Mouse (Mus musculus) heart, postnatal 25 days (tissue): ENCODE measurements at regions not wholly inside any gene's neighbourhood (a gene's known extent, or its start where the extent isn't known, plus 50 kb on each side); places are given as distances from the start of the nearest gene placed in this dataset.

Experiments
- DNase-seq: peaks from one replicate; pipeline ENCODE4 v3.0.0; 2022; ENCODE audit warnings: low spot score
- intact Hi-C: fragments of 180-260 bp; cut with DNase I; formaldehyde crosslinking; loops from one replicate; pipeline ENCODE4 v1.15.1; 2025

GRCm38 (mm10) chr9:61662055-61663028 is 252.0 kb downstream of the Rplp1 start:
- no peak for DNase-seq
- intact Hi-C loops: no loop called here

GRCm38 (mm10) chr9:61660191-61660590 is 254.2 kb downstream of the Rplp1 start:
- intact Hi-C loops: no loop called here
- no peak for DNase-seq

DNA sequence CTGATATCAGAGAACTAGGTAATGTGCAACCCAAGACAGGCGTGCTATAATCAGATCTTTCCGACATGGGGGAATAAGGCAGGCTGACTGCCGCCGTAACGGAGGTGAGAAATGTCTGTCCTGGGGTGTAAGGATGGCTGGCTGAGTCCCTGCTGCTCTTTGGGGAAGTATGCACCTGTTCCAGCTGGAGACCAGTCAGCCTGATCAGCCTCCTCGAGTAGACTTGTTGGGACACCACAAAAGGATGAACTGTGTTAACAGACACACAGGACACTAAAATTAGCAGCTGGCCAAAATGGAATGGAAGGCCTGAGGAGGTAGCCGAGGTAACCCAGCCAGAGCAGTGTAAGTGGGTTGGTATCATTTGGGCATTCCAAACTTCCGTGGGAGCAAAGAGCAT is 256.3 kb downstream of the Rplp1 start:
- intact Hi-C loops: loop anchor here (5.0 kb wide), 1 partner anchor 321 kb away; no protein-coding TSS in a partner anchor
- DNase-seq: no peak

- peak; percentile 83 for DNase-seq
- intact Hi-C loops: loop anchor here (5.0 kb wide), 1 partner anchor 318 kb away; no protein-coding TSS in a partner anchor
Observed at GRCm38 (mm10) chr9:61655433-61655981, 258.8 kb downstream of the Rplp1 start.

GRCm38 (mm10) chr9:61645661-61646425 is 268.5 kb downstream of the Rplp1 start:
- intact Hi-C loops: loop anchor here (5.0 kb wide), 1 partner anchor 51 kb away; no protein-coding TSS in a partner anchor
- no peak for DNase-seq

GRCm38 (mm10) chr9:61640739-61641138 is 268.6 kb downstream of the Tle3 start:
- intact Hi-C loops: no loop called here
- DNase-seq: peak; percentile 10

DNA sequence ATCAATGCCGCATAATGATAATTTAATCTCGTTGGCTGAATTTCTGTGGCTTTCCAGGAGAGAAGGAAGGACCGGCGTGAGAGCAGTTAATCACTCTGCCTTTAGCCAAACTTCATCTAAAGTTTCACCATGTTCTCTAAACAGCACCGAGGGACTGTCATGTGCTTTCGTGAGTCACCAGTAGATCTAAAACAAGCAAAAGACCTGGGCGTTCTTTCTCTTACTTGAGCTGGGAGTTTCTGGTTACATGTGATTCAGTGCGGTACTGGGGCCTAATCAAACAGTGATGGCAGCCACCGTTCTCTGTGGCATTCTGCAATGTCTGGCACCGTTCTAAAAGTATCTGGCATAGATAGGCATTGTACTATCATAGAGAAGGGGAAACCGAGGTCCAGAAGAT is 266.7 kb downstream of the Tle3 start:
- DNase-seq: no peak
- intact Hi-C loops: no loop called here

DNA sequence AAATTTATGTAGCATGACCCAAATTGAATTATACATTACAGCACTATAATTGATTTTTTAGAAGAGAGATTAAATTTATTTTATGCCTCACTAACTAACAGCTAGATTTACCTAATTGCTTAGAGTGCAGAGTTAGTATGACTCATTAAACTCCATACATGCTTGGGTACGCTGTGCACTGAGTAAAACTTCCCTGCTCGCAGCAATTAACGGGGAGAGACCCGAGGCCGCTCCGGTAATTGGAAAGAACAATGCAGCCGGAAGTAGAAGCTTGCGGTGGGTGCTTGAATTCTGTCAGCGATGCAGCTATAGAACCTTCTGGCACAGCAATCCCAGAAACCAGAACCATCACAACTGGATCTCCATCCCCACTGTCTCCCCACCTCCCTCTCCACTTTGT is 261.8 kb downstream of the Tle3 start:
- intact Hi-C loops: no loop called here
- DNase-seq: no peak

DNA sequence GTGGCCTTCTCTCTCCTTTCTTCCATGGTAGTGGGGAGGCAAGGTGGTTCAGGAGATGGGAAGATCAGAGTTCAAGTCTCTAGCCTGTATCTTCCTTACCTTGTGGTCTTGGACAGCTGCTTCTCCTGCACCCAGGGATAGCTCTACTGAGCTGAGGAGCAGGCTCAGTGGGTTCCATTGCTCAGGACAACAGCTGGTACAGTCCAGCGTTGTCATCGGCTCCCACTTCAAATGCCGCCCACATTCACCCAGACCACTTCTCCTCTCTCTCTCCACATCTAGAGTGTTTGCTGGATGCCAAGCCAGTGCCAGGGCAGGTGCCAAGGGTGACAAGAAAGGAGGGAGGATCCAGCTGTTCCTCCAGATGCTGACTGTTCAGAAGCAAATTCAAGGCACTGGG is 260.4 kb downstream of the Tle3 start:
- DNase-seq: no peak
- intact Hi-C loops: no loop called here

DNA sequence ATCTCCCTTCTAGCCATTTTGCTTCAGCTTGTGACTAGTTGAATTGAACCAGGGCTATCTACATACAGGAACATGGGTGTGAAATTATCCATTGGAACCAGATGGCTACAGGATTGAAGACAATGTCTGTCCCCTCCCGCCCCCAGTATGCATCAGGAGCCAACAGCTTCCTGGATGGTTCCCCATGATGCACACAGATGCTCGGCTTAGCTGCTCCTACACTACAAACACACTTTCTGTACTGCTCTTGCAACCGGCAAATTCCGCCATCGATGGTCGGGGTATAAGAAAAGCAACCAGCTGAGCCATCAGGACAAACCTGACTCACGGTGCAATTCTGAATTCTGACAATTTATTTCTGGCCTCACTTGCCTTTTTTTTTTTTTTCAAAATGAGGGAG is 258.9 kb downstream of the Tle3 start:
- intact Hi-C loops: no loop called here

DNA sequence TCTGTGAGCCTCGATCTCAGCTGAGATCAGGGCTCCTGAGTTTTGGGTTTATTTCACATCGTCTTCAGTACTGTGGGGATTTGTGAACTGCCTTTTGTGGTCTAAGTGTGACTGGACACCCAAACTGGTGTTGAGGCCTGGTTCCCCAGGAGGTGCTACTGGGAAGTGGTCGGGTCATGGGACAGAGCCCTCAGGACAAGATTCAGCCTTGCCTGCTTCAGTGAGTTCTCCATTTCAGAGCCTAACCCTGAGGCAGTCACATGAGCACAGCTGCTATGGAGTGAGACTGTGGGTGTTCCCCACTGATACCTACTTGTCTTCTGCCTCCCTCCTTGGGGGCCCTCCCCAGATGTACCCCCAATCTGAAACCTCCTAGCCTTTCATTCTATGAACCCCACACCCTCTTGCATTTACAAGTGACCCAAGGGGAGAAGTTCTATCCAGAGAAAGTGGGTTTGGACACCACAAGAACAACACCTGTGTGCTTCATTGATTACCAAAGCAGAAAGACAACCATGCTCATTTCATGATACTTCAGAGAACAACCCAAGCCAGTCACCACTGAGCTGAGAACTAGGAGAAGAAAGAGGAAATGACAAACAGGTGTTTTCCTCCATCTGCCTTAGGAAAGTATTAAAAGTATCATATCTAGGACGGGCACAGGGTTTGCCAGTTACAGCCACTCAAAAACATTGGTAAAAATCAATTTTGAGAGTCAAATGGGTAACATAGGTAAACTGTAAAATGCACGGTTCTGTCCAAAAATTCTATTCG is 255.8 kb downstream of the Tle3 start:
- intact Hi-C loops: no loop called here

More for the DNA sequence above, 258.9 kb downstream of the Tle3 start:
- no peak for DNase-seq

DNA sequence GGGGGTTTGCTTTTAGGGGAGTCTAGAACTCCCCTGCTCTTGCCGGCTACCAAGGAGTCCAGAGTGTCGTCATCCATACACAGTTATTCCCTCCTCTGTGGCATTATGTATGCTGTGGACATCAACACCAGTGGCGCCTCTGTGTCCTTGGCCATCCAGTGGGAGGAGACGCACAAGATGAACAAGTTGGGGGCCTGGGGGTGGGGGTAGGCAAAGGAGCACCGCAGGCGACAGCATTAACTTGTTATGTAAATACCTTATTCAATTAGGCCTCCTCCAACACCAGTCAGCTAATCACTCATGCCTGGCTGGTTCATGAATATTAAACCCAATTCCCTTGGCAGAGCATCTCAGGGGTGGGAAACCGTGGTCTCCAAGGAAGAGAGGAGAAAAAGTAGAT is 250.8 kb downstream of the Tle3 start:
- intact Hi-C loops: no loop called here

More for the DNA sequence above, 255.8 kb downstream of the Tle3 start:
- DNase-seq: no peak

GRCm38 (mm10) chr9:61621939-61622338 is 249.8 kb downstream of the Tle3 start:
- no peak for DNase-seq
- intact Hi-C loops: no loop called here

More for the DNA sequence above, 250.8 kb downstream of the Tle3 start:
- no peak for DNase-seq

GRCm38 (mm10) chr9:61620786-61621185 is 248.6 kb downstream of the Tle3 start:
- intact Hi-C loops: no loop called here
- no peak for DNase-seq

GRCm38 (mm10) chr9:61620105-61620504 is 247.9 kb downstream of the Tle3 start:
- no peak for DNase-seq

DNA sequence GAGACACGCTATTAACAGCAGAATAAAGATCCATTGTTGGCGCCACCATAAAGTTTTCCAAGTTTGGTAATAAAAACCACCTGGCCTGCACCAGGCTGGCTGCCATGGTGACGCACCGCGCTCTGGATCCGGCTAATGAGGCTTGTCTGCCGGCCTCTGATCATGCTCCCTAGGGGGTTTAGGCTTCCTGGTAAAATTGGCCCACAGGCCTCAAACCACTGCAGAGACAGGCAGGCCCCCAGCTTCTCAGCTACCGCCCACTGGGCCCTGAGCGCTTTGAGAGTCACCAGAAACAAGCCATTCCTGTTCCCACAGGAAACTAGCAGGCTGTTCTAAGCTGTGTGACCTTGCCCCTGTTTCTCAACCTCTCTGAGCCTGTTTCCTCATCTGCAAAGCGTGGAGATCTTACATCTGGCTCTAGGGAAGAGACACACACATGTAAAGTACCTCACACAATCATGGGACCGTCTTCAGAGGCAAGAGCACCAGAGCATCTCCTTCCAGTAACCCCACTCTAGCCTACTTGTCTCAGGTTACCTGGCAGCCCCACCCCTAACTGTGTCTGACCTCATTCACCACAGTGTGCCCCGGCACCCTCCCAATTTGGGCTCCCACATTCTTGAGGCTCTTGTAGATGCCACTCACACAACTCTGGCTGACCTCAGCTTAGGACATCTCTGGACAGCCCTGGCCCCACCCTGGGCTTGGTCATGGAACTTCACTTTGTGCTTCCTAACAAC is 246.5 kb downstream of the Tle3 start:
- intact Hi-C loops: no loop called here
- peak; percentile 66 for DNase-seq

More at GRCm38 (mm10) chr9:61620105-61620504, 247.9 kb downstream of the Tle3 start:
- intact Hi-C loops: no loop called here

GRCm38 (mm10) chr9:61617979-61618378 is 245.8 kb downstream of the Tle3 start:
- intact Hi-C loops: no loop called here
- no peak for DNase-seq

DNA sequence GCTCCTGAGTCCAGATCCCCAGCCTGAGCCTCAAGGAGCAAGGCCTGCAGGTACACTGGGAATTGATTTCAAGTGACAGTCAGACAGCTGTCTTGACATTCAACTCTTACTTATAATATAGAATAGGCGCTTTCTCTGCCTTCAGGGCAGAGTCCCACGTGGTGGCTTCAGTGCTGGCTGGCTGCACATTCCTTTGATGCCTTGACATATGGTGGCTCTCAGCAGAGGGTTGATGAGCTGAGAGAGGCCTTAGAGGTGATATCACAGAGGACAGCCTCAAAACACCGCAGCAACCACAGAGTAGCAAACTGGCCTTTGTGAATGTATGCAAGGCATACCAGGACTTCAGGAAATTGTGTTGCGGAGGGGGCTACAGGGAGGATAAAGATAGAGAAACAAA is 243.4 kb downstream of the Tle3 start:
- DNase-seq: no peak
- intact Hi-C loops: no loop called here

GRCm38 (mm10) chr9:61607576-61607975 is 235.4 kb downstream of the Tle3 start:
- DNase-seq: no peak

More at GRCm38 (mm10) chr9:61607576-61607975, 235.4 kb downstream of the Tle3 start:
- intact Hi-C loops: no loop called here
